Mouse (Mus musculus) olfactory bulb, adult 2 months (tissue): ENCODE measurements at regions not wholly inside any gene's neighbourhood (a gene's known extent, or its start where the extent isn't known, plus 50 kb on each side); places are given as distances from the start of the nearest gene placed in this dataset.

Experiments used
- H3K27ac ChIP-seq: fragments of 200-500 bp; 2 replicates; pipeline ENCODE4 v1.5.1; 2012; ENCODE audit warnings: low read depth, low read length; ENCODE audit not compliant: insufficient read depth
- H3K4me1 ChIP-seq: fragments of 200-500 bp; 2 replicates; pipeline ENCODE4 v1.6.1; 2012; ENCODE audit warnings: low read length; ENCODE audit not compliant: control insufficient read depth, insufficient read depth
- H3K4me3 ChIP-seq: fragments of 200-500 bp; 2 replicates; pipeline ENCODE4 v1.5.1; 2012; ENCODE audit warnings: mild to moderate bottlenecking, low read depth, low read length, moderate library complexity; ENCODE audit not compliant: insufficient read depth
- CTCF ChIP-seq: fragments of 200-500 bp; IDR thresholded peaks from 2 replicates; pipeline ENCODE4 v1.5.1; 2012; ENCODE audit warnings: low read depth, mild to moderate bottlenecking, low read length, moderate library complexity; ENCODE audit not compliant: insufficient read depth
- POLR2A ChIP-seq: fragments of 200-500 bp; IDR thresholded peaks from 2 replicates; pipeline ENCODE4 v1.6.1; 2012; ENCODE audit warnings: mild to moderate bottlenecking, low read depth, low read length, moderate library complexity; ENCODE audit not compliant: insufficient read depth
- WGBS: fragments of 180-500 bp; shearing (Covaris S2); methylation state at CpG from one replicate; pipeline ENCODE4 v1.1.7; 2018; 5-methylcytosine and 5-hydroxymethylcytosine counted together

GRCm38 (mm10) chr2:80717979-80718378 lies 100.9 kb downstream of the Nup35 start:
- 67% methylated on average over 2 of the region's 2 CpGs for WGBS
- TF ChIP-seq CTCF (no peak), POLR2A (no peak)
- H3K4me1 ChIP-seq, result no peaks in the 10 kb centered on the region

DNA sequence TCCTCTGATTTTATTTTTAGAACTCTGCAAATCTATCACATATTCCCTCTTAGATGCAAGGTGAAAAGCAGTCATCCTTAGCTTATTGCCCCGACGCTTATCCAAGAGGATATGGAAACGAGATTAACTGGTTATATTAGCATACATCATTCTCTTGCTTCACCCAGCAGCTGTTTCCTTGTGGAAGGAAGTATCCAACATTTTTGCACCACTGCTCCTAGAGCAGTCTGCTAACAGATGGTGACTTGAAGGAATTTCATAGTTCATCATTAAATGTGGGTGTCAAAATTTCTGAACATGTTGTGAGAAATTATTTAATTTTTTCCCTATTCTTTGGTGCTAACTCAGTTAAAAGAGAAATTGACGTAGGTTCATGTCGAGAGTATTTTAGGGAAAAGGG lies 107.0 kb downstream of the Nup35 start:
- 76% methylated on average over 5 of the region's 5 CpGs for WGBS
- H3K27ac ChIP-seq, result no peak overlapping the region

More at GRCm38 (mm10) chr2:80717979-80718378, 100.9 kb downstream of the Nup35 start:
- no peak overlapping the region for H3K27ac ChIP-seq
- no peak overlapping the region for H3K4me3 ChIP-seq

GRCm38 (mm10) chr2:80731324-80731723 lies 114.3 kb downstream of the Nup35 start:
- Histone ChIP-seq H3K4me3 (no peak overlapping the region), H3K4me1 (no peaks in the 10 kb centered on the region), H3K27ac (no peak overlapping the region)
- TF ChIP-seq CTCF (no peak), POLR2A (no peak)
- 49% methylated on average over 3 of the region's 3 CpGs for whole genome bisulfite sequencing

More for the DNA sequence above, 107.0 kb downstream of the Nup35 start:
- Histone ChIP-seq H3K4me1 (no peaks in the 10 kb centered on the region), H3K4me3 (no peak overlapping the region)
- no peak for TF ChIP-seq CTCF
- TF ChIP-seq POLR2A, result no peak

GRCm38 (mm10) chr2:80746737-80747136 lies 129.7 kb downstream of the Nup35 start:
- Histone ChIP-seq H3K27ac (no peak overlapping the region), H3K4me3 (no peak overlapping the region), H3K4me1 (no peaks in the 10 kb centered on the region)
- no peak for TF ChIP-seq CTCF
- TF ChIP-seq POLR2A, result no peak
- 58% methylated on average over 6 of the region's 6 CpGs for WGBS

- 35% methylated on average over 3 of the region's 3 CpGs for WGBS
- Histone ChIP-seq H3K4me3 (no peak overlapping the region), H3K4me1 (no peaks in the 10 kb centered on the region), H3K27ac (no peak overlapping the region)
- no peak for TF ChIP-seq POLR2A
These were observed 145.1 kb downstream of the Nup35 start for GRCm38 (mm10) chr2:80762013-80762612.

- H3K4me1 ChIP-seq, result no peaks in the 10 kb centered on the region
- no peak overlapping the region for H3K4me3 ChIP-seq
- H3K27ac ChIP-seq, result no peak overlapping the region
- 62% methylated on average over 5 of the region's 5 CpGs for whole genome bisulfite sequencing
- TF ChIP-seq CTCF (no peak), POLR2A (no peak)
These were observed 154.1 kb downstream of the Nup35 start for GRCm38 (mm10) chr2:80771176-80771575.

DNA sequence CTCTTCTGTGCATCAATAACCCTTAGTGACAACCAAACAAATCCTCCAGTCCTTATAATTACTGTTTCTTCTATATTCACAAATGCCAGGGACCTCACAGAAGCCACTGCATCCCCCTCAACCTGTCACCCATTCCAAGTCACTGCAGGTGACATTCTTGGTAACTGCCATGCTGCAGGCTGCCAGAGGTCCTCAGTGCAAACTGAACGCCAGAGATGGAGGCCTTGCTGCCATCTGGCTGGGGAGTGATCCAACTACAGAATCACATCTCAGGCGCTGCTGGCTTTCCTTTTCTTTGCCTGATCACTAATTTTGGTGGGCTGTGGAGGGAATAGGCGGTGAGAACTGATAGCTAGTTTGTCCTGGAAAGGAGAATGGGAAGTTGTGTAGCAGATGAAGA lies 155.4 kb downstream of the Nup35 start:
- 69% methylated on average over 3 of the region's 3 CpGs for WGBS
- H3K27ac ChIP-seq, result no peak overlapping the region
- no peak overlapping the region for H3K4me3 ChIP-seq
- TF ChIP-seq POLR2A (no peak), CTCF (no peak)
- no peaks in the 10 kb centered on the region for H3K4me1 ChIP-seq

DNA sequence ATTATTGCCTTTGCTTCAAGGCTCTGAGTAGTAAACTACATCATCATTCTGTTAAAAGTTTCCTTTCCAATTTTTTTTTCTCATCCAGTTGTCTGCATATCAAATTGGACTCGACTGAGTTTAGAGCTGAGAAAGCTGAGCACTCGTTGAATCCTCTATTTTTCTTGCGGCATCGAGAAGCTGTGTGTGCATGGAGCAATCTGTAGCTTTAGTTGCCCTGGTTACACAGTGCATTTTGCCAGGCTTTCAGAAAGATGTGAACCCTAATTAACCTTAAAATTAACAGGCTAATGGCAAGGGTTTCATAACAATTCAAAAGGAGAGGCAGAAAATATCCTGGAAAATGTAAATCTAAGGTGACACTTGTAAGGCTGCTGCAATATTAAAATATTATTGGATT lies 169.3 kb downstream of the Nup35 start:
- no peak for TF ChIP-seq POLR2A
- no peak for TF ChIP-seq CTCF
- H3K4me3 ChIP-seq, result no peak overlapping the region
- no peaks in the 10 kb centered on the region for H3K4me1 ChIP-seq
- 21% methylated on average over 4 of the region's 4 CpGs for WGBS
- no peak overlapping the region for H3K27ac ChIP-seq

DNA sequence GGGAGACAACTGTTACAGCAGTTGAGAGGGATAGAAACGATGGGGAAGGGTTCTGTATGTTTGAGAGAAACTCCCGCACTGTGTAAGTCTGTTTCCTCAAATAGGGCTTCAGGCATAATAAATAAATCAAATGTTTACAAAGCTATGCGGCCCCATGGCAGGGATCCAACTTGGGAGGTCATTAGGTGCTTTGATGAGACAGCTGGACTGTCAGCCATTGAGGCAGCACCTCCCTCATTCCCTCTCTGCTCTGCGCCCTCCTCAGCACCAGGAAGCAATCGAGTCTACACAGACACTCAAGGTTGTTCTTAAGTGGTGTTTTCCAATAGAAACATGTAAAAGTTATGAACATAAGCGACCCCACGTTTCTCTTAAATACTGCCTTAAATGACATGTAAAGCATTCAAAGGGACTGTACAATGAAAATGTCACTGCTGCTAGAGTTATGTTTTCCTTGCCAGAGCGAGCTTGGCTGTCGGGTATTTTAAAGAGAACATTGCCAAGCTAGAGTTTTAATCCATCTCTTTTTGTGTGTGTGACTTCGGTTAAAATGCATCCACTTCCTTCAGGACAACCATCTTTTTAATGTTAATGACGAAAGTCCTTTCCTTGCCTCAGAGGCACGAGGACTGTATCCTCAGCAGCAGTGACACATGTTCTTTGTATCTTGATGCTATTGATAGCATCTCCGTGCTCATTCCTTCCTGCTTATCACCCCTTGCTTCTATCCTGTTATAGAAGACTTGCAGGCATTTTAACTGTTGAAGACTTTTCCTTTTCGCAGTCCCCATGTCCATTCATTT lies 176.5 kb downstream of the Nup35 start:
- no peak overlapping the region for H3K27ac ChIP-seq
- H3K4me1 ChIP-seq, result no peaks in the 10 kb centered on the region
- H3K4me3 ChIP-seq, result no peak overlapping the region
- 49% methylated on average over 14 of the region's 14 CpGs for WGBS
- TF ChIP-seq POLR2A (no peak), CTCF (no peak)
